Mouse (Mus musculus) spleen, postnatal 36 days (tissue): Measurements from ENCODE around the gene Kcnq1.

ENCODE experiments used
- DNase-seq, 2 experiments: peaks; one replicate each; pipeline ENCODE4 v3.0.0; 2022; ENCODE audit warnings: low spot score in 2 of 2, mixed read lengths in 1 of 2

Gene Kcnq1

DNA sequence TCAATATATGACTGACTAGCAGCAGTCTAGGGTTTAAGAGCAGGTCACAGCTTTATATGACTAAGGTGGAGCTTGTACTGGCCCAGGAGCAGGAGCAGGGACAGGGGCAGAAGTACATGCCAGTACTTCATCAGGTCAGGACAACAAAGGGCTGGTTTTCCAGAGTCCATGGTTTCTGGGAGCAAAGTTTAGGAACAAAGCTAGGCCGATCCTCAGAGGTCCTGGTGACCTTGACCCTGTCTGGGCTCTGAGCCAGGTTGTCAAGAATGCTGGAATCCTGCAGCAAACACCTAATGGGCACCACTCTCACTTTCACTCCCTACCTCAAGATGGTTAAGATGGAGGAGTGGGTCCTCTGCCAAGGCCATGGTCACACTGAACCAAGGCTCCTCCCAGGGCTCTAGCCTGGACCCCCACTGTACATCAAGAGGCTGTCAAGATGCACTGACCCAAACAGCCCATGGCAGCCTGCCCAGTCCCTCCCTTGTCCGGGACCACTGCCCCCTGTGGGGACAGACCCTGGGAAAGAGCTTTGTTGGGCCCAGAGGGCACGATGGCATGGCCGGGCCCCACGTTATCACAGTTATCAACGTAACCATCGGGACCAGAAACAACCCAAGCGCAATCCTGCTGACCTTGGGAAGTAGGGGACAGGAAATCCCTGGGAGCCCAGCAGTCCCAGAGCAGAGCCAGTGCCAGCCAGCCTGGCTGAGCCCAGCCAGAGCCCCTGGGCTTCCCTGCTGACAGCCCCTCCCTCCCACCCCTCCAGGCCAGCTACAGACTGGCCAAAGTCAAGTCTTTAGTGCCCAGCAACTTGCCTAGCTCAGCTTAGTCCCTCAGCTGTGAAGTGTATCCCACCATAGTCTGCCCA is 259.0 kb downstream of the Kcnq1 start:
- no peak for DNase-seq

DNA sequence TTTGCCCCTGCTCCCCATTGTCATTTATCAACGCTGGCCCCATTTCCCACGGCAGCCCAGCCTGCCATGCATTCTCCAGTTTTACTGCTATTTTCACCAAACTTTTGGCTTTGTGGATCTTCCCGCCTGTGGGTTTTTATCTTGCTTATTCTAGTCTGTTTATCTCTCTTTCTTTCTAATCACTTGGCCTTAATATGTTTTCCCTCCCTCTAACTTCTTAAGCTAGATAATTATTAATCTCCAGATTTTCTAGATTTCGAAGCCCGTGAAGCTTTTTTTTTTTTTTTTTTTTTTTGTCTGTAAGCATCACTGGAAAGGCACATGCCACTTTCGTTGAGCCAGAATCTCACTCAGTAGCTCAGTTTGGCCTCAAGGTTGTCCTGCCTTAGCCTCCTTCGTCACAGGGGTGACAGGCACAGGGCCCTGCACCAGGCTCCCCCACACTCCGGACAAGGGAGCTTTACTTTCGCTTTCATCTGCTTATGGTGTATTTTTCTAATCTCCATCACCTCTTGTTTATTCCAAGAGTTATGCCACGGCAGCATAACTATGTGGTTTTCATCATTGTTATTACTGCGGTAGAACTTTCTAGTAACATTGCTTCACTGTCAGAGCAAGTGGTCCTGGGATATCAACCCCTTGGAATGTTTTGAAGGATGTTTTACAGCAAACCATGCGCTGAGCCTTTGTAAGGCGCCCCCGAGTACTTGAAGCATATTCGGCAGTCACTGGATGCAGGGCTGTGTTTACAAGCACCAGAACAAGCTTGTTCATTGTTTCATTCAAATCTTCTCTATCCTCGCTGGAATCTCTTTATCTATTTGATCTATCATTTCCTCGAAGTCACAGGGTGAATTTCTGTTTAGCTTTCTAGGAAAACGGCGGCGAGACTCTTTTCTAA is 261.5 kb downstream of the Kcnq1 start:
- DNase-seq: no peak

DNA sequence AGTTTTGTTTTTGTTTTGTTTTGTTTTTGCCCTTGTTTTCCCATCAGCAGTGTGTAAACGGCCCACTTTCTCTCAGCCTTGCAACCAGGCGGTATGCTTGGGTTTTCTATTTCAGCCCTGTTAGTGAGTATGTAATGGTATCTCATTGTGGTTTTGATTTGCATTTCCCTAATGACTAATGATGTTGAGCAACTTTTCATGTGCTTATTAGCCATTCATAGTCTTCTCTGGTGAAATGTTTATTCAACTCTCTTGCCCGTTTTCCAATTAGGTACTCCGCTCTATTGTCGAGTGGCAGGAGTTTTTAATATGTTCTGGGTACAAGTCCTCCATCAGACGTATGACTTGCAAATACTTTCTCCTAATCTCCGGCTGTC is 262.1 kb downstream of the Kcnq1 start:
- DNase-seq: no peak

DNA sequence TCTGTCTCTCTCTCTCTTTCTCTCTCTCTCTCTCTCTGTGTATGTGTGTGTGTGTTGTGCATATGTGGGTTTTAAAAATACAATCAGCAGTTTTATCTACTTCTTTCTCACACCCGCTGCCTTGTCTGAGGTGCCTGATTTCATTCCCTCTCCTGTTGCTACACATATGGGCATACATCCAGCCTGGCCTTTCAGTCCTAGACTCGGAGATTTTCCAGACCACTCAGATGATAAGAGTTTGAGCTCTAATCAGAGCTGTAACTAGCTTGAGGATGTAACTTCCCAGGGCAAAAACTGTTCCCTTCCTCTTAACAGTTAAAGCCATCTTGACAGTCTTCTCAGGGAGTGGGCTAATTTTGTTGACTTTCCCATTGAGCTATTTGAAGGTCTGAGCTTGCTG is 265.2 kb downstream of the Kcnq1 start:
- DNase-seq: no peak

DNA sequence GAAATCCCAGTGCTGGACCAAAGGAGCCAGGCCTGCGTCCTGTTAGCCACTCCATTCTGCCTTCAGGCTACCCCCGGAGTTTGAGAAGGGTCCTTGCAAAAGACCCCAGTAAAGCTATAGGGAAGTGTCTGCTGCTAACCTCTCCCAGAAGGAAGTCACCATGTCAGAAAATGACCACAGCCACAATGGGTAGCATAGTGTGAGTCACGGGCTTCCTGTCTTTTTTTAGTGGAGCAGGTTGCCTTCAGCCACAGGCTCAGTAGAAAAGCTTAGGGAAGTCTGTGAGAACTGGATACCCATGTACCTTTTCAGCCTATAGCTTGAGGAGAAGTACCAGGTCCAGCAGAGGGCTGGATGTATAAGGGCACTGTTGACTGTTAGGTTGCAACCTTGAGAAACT is 267.1 kb downstream of the Kcnq1 start:
- DNase-seq: no peak

DNA sequence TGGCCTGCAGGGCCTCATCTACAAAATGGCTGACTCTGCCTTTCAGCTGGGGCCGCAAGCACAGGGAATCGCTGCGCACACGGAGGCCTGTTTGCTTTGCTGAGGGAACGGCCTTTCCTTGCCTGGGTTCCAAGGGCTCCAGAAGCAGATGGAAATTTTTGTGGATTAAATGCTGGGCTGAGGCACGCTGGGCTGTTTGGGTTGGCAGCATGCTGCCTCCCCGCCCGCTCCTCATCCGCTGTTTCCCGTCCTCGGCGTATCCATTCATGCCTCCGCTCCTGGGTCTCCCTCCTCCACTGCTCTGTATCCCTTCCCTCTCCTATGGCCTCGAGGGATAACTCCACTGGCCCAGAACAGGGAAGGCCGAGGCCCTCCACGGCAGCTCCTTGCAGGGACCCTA is 269.8 kb downstream of the Kcnq1 start:
- DNase-seq: no peak

DNA sequence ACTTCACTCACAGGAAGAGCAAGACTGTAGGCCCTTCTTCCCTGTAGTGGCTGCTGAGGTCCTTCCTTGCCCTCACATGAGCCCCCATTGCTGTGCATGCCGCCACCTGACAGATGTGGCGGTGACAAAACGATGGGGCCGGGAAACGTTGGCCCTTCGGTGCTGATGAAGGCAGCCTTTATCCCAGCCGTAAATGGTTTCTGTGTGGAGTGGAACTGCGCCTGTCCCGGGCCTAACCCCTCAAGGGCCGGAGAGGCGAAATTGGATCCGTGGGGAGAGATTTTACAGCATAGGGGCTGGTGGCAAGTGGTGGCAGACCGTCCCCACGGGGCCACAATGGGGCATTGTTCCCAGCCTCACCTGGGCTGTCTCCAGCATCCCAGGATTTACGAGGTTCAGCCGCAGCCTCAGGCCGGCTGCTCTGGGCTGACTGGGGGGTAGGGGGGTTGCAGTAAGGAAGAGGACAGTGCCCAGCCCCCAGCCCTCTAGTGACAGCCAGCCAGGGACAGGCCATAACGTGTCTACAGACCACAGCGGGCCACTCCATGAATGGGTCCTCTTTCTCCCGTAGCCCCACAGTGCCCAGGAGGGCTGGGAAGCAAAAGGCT is 274.4 kb downstream of the Kcnq1 start:
- DNase-seq: no peak

DNA sequence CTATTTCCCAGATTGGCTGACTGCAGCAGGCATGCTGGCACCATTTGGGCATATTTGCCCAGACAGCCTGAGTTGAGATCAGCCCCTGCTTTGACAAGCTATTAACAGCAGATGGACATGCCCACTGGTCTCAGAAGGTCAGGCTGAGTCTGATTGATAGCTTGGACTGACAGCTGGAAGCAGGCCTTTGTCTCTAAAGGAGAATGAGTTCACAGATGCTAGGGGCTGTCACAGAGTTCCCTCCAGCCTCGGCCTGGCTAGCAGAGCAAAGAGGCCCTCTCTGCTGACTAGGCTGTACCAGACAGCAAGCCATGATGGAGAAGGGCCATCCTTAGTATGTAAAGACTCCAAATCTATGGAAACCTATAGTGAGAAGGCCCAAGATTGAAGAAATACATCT is 280.5 kb downstream of the Kcnq1 start:
- no peak for DNase-seq

DNA sequence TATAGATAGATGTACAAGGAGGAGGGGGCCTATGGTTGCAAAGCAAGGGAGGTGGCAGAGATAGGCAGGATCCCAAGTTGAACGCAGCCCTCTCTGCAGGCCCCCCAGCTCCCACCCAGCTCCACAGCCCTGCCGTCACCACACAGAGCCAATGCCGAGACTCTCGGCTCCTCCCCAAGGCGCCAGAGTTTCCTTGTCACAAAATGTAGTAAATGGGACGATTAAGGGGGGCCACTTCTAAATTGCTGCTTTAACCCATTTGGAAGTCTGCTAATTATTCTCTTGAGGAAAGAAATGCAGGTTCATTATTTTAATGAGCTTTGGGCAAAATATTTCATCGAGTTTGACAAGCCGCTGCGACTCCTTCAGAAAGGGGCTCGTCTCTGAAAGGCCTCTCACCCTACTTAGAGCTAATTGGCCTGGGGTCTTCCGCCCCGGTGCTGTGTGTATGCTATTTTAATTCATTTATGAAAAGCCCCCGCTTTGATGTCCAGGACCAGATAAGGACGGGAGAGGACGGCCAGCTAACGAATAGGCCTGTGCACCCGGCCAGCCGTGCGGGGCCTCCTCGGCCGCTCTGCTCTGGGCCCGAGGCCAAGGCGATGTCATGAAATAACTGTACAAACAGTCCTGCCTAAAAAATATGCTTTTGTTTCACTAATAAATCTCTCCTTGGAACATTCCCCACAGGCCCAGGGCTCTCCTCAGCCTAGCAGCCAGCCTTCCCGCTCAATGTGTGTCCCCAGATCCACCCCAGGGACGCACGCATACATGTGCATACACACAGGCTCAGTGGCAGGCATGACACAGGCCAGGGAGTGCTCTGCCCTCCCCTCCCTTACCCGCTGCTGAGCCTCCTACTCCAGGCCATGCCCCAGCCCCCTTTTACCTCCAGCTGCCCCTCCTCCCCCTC is 282.9 kb downstream of the Kcnq1 start:
- DNase-seq: no peak

DNA sequence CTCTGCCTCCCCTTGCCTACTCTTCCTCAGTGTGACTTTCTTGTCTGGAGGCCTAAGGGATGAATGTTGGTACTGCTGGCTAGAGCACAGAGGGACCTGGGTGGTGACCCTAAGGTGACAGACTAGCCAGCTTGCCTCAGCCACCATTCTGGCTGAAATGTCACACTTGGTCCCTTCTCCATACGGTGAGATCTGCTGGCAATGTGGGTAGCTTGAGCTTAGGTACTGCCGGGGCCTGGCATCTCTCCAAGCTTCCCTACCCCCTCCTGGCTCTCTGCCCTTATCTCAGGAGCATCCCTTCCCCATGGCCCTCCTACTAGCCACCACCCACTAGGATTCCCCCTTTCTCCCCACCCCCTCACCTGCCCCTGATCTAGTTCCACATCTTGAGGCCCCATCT is 283.7 kb downstream of the Kcnq1 start:
- DNase-seq: no peak

DNA sequence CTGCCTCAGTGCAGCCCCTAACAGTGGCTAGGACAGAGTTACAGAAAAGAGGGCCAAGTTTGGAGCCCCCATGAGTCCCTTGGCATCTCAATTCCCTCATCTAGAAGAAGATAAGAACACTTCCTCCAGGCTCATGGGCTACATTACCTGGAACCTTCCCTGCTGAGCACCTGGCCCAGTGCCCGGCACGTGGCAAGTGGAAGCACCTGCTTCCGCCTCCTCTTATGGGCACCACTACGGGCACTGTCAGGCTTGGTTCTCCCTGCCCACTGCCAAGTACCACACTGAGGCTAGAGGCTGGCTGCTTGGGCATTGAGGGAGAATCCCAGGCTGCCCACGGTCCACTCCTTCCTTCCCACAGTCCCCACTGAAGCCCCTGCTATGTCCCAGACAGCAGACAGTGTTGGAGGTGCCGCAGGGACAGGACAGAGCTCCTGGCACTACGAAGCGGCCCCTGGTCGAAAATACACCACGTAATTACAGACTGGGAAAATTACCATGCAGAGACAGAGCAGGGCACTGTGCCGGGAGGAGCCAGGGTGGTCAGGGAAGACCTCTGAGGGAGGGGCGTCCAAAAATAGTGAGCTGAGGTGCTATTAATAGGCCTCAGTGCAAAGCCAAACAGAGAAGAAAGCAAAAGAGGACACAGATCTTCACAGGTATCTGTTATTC is 284.3 kb downstream of the Kcnq1 start:
- no peak for DNase-seq

DNA sequence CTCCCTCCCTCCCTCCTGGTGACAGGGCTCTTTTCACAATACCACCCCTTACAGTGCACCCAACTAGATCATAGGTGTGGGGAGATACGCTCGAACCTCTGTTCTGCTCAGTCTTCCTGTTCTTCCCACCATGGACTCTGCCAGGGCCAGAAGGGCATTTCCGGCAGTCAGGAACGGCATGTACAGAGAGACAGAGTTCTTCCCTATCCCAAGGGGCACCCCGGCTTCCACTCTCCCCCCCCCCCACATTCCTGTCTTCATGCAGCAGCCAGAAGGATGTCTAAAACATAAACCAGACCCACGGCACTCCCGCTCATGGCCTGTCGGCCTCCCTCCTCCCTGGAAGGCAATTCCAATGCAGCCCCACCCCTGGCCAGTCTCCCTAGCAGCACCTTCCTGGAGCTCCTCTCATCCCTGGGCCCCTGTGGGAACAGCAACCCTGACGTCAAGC is 289.0 kb downstream of the Kcnq1 start:
- no peak for DNase-seq

DNA sequence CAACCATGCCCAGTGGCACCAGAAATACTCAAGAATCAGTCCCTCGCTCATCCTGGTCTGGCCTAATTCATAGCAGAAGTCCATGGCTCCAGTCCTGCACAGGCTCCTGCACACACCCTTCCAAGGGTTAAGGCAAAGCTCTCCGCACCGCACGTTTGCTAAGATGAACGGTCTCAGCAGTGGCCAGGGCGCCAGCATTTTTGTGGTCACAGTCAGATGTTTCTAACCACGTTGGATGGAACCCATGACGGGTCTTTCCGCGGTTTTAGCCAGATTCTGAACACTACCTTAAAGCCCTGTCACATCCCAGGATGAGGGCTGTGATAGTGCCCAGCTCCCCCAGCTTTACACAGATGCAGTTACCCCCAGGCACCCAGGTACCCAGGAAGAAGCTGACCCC is 293.6 kb downstream of the Kcnq1 start:
- no peak for DNase-seq

DNA sequence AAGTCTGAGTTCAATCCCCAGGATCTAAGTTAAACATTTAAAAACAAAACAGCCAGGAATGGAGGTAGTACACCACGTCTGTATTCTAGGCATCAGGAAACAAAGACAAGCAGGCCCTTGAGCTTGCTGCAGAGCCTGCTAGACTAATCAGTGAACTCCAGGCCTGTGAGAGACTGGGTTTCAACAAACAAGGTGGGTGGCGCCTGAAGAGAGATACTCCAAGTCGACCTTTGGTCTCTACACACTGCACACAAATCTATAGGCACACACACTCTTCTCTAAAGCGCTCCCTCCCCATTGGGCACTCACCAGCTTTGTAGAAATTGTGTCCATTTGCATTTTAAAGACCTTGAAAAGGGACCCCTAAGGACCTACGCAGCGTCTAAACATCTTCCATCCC is 294.4 kb downstream of the Kcnq1 start:
- DNase-seq: no peak

DNA sequence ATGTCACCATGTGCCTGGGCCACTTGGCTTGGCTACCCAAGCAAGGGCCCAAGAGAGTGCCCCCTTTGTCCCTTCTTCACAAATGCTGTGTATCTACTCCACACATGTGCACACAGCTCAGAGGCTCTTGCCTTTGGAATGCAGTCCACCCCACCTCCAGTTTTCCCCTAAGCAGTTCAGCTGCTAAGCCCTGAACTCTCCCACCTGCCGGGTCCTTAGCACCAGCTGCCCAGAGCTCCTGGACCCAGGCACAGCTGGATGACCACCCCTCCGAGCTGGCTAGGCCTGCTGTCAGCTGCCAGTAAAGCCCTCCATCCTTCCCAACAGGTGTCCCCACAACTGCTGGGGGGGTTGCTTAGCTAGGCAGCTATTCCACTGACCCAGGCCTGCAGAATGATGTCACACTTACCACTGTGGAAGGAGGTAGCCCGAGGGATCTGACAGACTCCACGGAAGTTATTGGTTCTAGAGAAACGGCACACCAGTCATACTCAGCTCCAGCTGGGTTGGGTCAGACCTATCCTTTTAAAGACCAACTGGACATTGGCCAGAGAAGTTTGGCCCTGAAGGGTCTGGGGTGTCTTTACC is 295.4 kb downstream of the Kcnq1 start:
- no peak for DNase-seq

DNA sequence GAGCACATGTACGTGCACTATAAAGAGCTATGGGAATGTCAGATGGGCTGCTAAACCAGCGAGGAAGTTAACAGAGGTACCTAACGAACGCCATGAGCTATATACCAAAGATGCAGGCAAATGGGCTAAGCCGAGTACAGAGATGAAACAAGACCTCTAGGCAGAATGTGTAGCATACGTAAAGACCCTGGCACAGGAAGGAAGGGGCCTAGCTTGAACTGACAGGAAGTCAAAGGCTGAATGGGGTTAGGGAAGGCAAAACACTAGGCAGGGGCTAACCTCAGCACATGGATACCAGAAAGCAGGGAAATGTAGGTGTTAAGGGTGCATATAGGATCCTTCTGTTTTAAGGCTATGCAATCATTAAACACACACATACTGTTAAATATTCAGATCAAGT is 298.1 kb downstream of the Kcnq1 start:
- no peak for DNase-seq

DNA sequence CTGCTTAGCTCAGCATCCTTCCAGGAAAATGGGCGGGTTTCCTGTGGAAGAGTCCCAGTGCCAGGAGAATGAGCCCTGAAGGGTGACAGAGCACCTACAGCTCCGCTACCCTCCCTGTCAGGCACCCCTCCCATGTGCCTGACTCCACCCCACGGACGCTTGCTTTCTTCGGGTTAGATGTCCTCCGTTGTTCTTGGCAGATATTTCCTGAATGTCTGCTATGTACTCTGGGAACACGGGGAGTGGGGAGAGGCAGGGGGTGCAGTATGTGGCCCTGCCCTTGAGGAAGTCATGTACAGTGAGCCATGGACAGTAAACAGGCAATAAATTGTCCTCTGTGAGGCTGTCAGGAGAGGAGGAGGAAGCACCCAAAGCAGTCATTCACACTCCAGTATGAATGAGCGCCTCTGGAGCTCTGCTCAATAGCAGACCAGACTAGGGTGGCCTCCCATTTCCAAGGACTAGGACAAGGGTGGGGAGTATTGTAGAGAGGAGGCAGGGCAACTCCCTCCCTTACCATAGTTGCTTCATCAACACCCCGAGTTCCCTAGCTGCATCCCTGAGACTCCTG is 301.9 kb downstream of the Kcnq1 start:
- no peak for DNase-seq

DNA sequence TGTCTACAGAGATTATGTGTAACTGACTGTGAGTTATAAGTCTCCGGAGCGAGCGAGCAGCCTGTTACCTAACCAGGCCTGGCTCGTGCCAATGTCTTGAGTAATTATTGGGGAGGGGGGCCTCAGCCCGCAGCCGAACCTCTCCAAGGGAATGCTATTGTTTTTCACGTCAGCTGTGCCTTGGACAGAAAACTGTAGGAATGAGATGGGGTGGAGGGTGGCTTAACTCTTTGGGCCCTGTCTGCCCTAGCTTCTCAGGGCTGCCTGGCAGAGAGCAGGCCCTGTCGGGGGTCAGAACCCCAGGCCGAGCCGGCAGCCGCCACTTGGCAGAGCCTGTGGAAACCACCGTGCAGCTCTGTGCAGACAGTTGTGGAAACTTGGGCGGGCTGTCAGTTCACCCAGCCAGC is 302.5 kb downstream of the Kcnq1 start:
- DNase-seq: no peak

DNA sequence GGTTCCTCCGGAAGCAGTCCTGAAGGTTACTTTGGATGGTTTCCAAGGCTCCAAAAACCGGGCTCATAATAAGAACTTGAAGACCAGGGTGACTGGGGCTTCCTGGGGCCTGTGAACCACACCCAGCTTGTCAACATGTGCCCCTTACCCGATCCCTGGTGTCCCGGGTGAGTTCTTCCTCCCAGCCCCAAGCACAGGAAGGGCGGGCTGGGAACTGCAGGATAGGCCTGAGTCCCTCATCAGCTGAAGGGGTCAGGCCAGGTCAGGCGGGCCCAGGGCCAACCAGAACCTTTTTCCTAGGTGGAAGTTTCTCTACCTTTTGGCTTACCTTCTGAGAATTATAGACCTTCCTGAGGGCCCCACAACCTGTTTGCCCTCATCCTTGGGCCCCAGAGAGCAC is 306.4 kb downstream of the Kcnq1 start:
- no peak for DNase-seq

DNA sequence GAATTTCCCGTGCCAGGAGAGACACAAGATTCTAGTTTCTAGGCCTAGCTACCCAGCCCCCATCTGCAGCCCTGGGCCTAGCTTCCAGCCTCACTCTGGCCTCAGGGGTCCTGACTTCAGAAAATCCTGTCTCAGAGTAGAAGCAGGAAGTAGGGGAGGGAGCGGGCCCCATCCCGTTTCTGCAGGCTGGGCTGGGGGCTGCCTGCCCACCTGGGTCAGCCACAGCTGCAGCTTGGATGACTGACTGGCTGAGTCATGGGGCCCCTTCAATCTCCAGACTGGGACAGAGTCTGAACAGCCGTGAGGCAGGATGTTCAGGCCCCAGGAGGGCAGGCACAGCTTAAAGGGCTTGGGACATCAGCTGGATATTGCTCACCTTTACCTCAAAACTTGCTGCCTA is 308.9 kb downstream of the Kcnq1 start:
- no peak for DNase-seq
